Mouse (Mus musculus) MEL (cell line): Measurements from ENCODE around the gene Slitrk2. TPM values are rescaled to one million over a fixed set of nuclear protein-coding genes. Genes with fewer than 3 reads are reported as not detected.

ENCODE experiments used
- DNase-seq: peaks from one replicate; pipeline ENCODE4 v3.0.0; 2011; ENCODE audit warnings: low read depth, low spot score
- H3K27ac ChIP-seq: 2 replicates; pipeline ENCODE4 v1.5.1; 2012; ENCODE audit warnings: low read depth, mild to moderate bottlenecking, control low read depth, low read length, moderate library complexity; ENCODE audit not compliant: control insufficient read depth
- H3K27me3 ChIP-seq, 2 experiments: fragments of 150-350 bp in 1 of 2; sonication (generic) in 1 of 2; 2 replicates each; pipeline ENCODE4 v1.6.1; 2012; ENCODE audit warnings: low read length in 2 of 2, mild to moderate bottlenecking in 2 of 2, improper control_type of control experiment in 1 of 2, moderate library complexity in 1 of 2; ENCODE audit not compliant: insufficient read depth in 2 of 2, control insufficient read depth in 1 of 2
- H3K36me3 ChIP-seq, 2 experiments: 2 replicates each; pipeline ENCODE4 v1.6.1; 2012 to 2014; ENCODE audit warnings: low read length in 2 of 2, improper control_type of control experiment in 1 of 2, inconsistent platforms in 1 of 2, mild to moderate bottlenecking in 1 of 2; ENCODE audit not compliant: insufficient read depth in 2 of 2, control insufficient read depth in 1 of 2
- H3K4me1 ChIP-seq, 2 experiments: fragments of 150-350 bp in 1 of 2; sonication (generic) in 1 of 2; 2 replicates each; pipeline ENCODE4 v1.6.1; 2012; ENCODE audit warnings: low read length in 2 of 2, improper control_type of control experiment in 1 of 2, mild to moderate bottlenecking in 1 of 2; ENCODE audit not compliant: insufficient read depth in 2 of 2, control insufficient read depth in 1 of 2
- H3K4me3 ChIP-seq, 2 experiments: fragments of 150-350 bp in 1 of 2; sonication (generic) in 1 of 2; 2 replicates each; pipeline ENCODE4 v1.5.1; 2012; ENCODE audit warnings: low read depth in 2 of 2, low read length in 2 of 2, mild to moderate bottlenecking in 2 of 2, moderate library complexity in 2 of 2, control low read depth in 1 of 2, improper control_type of control experiment in 1 of 2; ENCODE audit not compliant: control insufficient read depth in 1 of 2, insufficient read depth in 1 of 2
- H3K79me2 ChIP-seq: 2 replicates; pipeline ENCODE4 v1.6.1; 2012; ENCODE audit warnings: mild to moderate bottlenecking, low read length, moderate library complexity; ENCODE audit not compliant: control insufficient read depth, poor library complexity, insufficient read depth
- H3K9ac ChIP-seq: 2 replicates; pipeline ENCODE4 v1.6.1; 2012; ENCODE audit warnings: low read depth, mild to moderate bottlenecking, control low read depth, low read length, moderate library complexity; ENCODE audit not compliant: control insufficient read depth, poor library complexity, severe bottlenecking
- H3K9me3 ChIP-seq: fragments of 150-350 bp; sonication (generic); replicated peaks from 2 replicates; pipeline ENCODE4 v1.6.1; 2012; ENCODE audit warnings: mild to moderate bottlenecking, low read length, improper control_type of control experiment, moderate library complexity; ENCODE audit not compliant: insufficient read depth
- BHLHE40 ChIP-seq: IDR thresholded peaks from 2 replicates; pipeline ENCODE4 v1.6.1; 2012; ENCODE audit warnings: low read depth, mild to moderate bottlenecking, inconsistent platforms, low read length, improper control_type of control experiment, borderline replicate concordance
- CHD1 ChIP-seq: IDR thresholded peaks from 2 replicates; pipeline ENCODE4 v1.6.1; 2012; ENCODE audit warnings: low read depth, mild to moderate bottlenecking, inconsistent platforms, low read length, improper control_type of control experiment
- CHD2 ChIP-seq: IDR thresholded peaks from 2 replicates; pipeline ENCODE4 v1.6.1; 2011; ENCODE audit warnings: low read length, improper control_type of control experiment
- CTCF ChIP-seq, 3 experiments: IDR thresholded peaks in 2 of 3; conservative IDR thresholded peaks in 1 of 3; 2 replicates each; pipeline ENCODE4 v1.5.1; 2011 to 2012; ENCODE audit warnings: low read length in 3 of 3, low read depth in 2 of 3, mild to moderate bottlenecking in 2 of 3, improper control_type of control experiment in 1 of 3, inconsistent platforms in 1 of 3, mixed read lengths in 1 of 3, moderate library complexity in 1 of 3; ENCODE audit not compliant: control insufficient read depth in 1 of 3, insufficient read depth in 1 of 3, poor library complexity in 1 of 3, severe bottlenecking in 1 of 3
- ELF1 ChIP-seq: IDR thresholded peaks from 2 replicates; pipeline ENCODE4 v1.6.1; 2014; ENCODE audit warnings: low read depth, mild to moderate bottlenecking, inconsistent platforms, low read length, improper control_type of control experiment, moderate library complexity
- EP300 ChIP-seq, 2 experiments: IDR thresholded peaks; 2 replicates each; pipeline ENCODE4 v1.6.1; 2011; ENCODE audit warnings: improper control_type of control experiment in 2 of 2, low read length in 2 of 2, low read depth in 1 of 2, mild to moderate bottlenecking in 1 of 2
- ETS1 ChIP-seq: IDR thresholded peaks from 2 replicates; pipeline ENCODE4 v1.6.1; 2012; ENCODE audit warnings: low read depth, mild to moderate bottlenecking, inconsistent platforms, low read length, improper control_type of control experiment, moderate library complexity
- GABPA ChIP-seq: IDR thresholded peaks from 2 replicates; pipeline ENCODE4 v1.6.1; 2012; ENCODE audit warnings: low read depth, mild to moderate bottlenecking, inconsistent platforms, low read length, improper control_type of control experiment, moderate library complexity
- HCFC1 ChIP-seq: IDR thresholded peaks from 2 replicates; pipeline ENCODE4 v1.6.1; 2012; ENCODE audit warnings: low read depth, mild to moderate bottlenecking, inconsistent platforms, low read length, improper control_type of control experiment, moderate library complexity
- JUND ChIP-seq: IDR thresholded peaks from 2 replicates; pipeline ENCODE4 v1.6.1; 2011; ENCODE audit warnings: low read depth, mild to moderate bottlenecking, improper control_type of control experiment, low read length
- MAX ChIP-seq: IDR thresholded peaks from 2 replicates; pipeline ENCODE4 v1.6.1; 2011; ENCODE audit warnings: low read length, improper control_type of control experiment
- MAZ ChIP-seq: IDR thresholded peaks from 2 replicates; pipeline ENCODE4 v1.6.1; 2012; ENCODE audit warnings: low read depth, mild to moderate bottlenecking, inconsistent platforms, low read length, improper control_type of control experiment
- MEF2A ChIP-seq: IDR thresholded peaks from 2 replicates; pipeline ENCODE4 v1.6.1; 2014; ENCODE audit warnings: low read depth, mild to moderate bottlenecking, inconsistent platforms, low read length, improper control_type of control experiment; ENCODE audit not compliant: poor library complexity, insufficient replicate concordance, severe bottlenecking; ENCODE audit errors: extremely low read depth
- MXI1 ChIP-seq: IDR thresholded peaks from 2 replicates; pipeline ENCODE4 v1.6.1; 2011; ENCODE audit warnings: mild to moderate bottlenecking, low read depth, low read length, improper control_type of control experiment
- MYB ChIP-seq: IDR thresholded peaks from 2 replicates; pipeline ENCODE4 v1.6.1; 2011; ENCODE audit warnings: mild to moderate bottlenecking, low read depth, low read length, improper control_type of control experiment
- MYC ChIP-seq: IDR thresholded peaks from 2 replicates; pipeline ENCODE4 v1.6.1; 2011; ENCODE audit warnings: low read depth, mild to moderate bottlenecking, low read length, improper control_type of control experiment, moderate library complexity
- NELFE ChIP-seq: IDR thresholded peaks from 2 replicates; pipeline ENCODE4 v1.6.1; 2011; ENCODE audit warnings: low read depth, low read length, improper control_type of control experiment
- NRF1 ChIP-seq: IDR thresholded peaks from 2 replicates; pipeline ENCODE4 v1.6.1; 2014; ENCODE audit warnings: low read depth, mild to moderate bottlenecking, inconsistent platforms, low read length, improper control_type of control experiment, moderate library complexity; ENCODE audit not compliant: poor library complexity, insufficient read depth, severe bottlenecking
- POLR2A ChIP-seq, 2 experiments: IDR thresholded peaks; 2 replicates each; pipeline ENCODE4 v1.6.1; 2011 to 2012; ENCODE audit warnings: low read length in 2 of 2, mild to moderate bottlenecking in 2 of 2, control low read depth in 1 of 2, improper control_type of control experiment in 1 of 2, low read depth in 1 of 2, moderate library complexity in 1 of 2; ENCODE audit not compliant: control insufficient read depth in 1 of 2, insufficient read depth in 1 of 2, poor library complexity in 1 of 2
- POLR2AphosphoS5 ChIP-seq: IDR thresholded peaks from 2 replicates; pipeline ENCODE4 v1.6.1; 2012; ENCODE audit warnings: low read depth, borderline replicate concordance, mild to moderate bottlenecking, inconsistent platforms, low read length, moderate library complexity, mixed read lengths
- RAD21 ChIP-seq: IDR thresholded peaks from 2 replicates; pipeline ENCODE4 v1.6.1; 2011; ENCODE audit warnings: mild to moderate bottlenecking, low read depth, low read length, improper control_type of control experiment
- RCOR1 ChIP-seq: IDR thresholded peaks from 2 replicates; pipeline ENCODE4 v1.6.1; 2012; ENCODE audit warnings: low read depth, mild to moderate bottlenecking, inconsistent platforms, low read length, improper control_type of control experiment
- SIN3A ChIP-seq: IDR thresholded peaks from 2 replicates; pipeline ENCODE4 v1.6.1; 2012; ENCODE audit warnings: low read length, improper control_type of control experiment, inconsistent platforms
- TAL1 ChIP-seq: IDR thresholded peaks from 2 replicates; pipeline ENCODE4 v1.6.1; 2012; ENCODE audit warnings: mild to moderate bottlenecking, inconsistent platforms, low read length, moderate library complexity, mixed read lengths
- TBP ChIP-seq: IDR thresholded peaks from 2 replicates; pipeline ENCODE4 v1.8.0; 2011; ENCODE audit warnings: low read depth, low read length, improper control_type of control experiment
- TCF12 ChIP-seq: IDR thresholded peaks from 2 replicates; pipeline ENCODE4 v1.6.1; 2014; ENCODE audit warnings: low read depth, mild to moderate bottlenecking, inconsistent platforms, low read length, improper control_type of control experiment, moderate library complexity
- UBTF ChIP-seq: IDR thresholded peaks from 2 replicates; pipeline ENCODE4 v1.6.1; 2012; ENCODE audit warnings: low read depth, mild to moderate bottlenecking, inconsistent platforms, low read length, improper control_type of control experiment, moderate library complexity, borderline replicate concordance; ENCODE audit not compliant: insufficient read depth
- USF1 ChIP-seq: IDR thresholded peaks from 2 replicates; pipeline ENCODE4 v1.6.1; 2014; ENCODE audit warnings: low read depth, mild to moderate bottlenecking, inconsistent platforms, low read length, improper control_type of control experiment, moderate library complexity
- USF2 ChIP-seq, 2 experiments: IDR thresholded peaks; 2 replicates each; pipeline ENCODE4 v1.6.1; 2011 to 2012; ENCODE audit warnings: improper control_type of control experiment in 2 of 2, low read length in 2 of 2, borderline replicate concordance in 1 of 2, inconsistent platforms in 1 of 2, low read depth in 1 of 2, mild to moderate bottlenecking in 1 of 2; ENCODE audit not compliant: insufficient read depth in 1 of 2
- ZKSCAN1 ChIP-seq: IDR thresholded peaks from 2 replicates; pipeline ENCODE4 v1.6.1; 2012; ENCODE audit warnings: low read depth, mild to moderate bottlenecking, inconsistent platforms, low read length, improper control_type of control experiment, moderate library complexity
- ZNF384 ChIP-seq: IDR thresholded peaks from 2 replicates; pipeline ENCODE4 v1.6.1; 2012; ENCODE audit warnings: low read depth, mild to moderate bottlenecking, inconsistent platforms, low read length, improper control_type of control experiment
- polyA plus RNA-seq, 2 experiments: library from polyadenylated mRNA; stranded (reverse) in 1 of 2; unstranded in 1 of 2; fragments of >175 nt in 1 of 2; fragments of >200 nt in 1 of 2; gene quantifications; 2 replicates each; pipeline versions ENCODE4 v1.2.1 to v1.2.4; 2012; ENCODE audit warnings: low replicate concordance in 2 of 2, low read depth in 1 of 2; ENCODE audit not compliant: insufficient read length in 2 of 2, insufficient read depth in 1 of 2, missing spikeins in 1 of 2
- total RNA-seq: library from RNA; depleted of rRNA; stranded (reverse); fragments of 300-350 nt; gene quantifications from 2 replicates; pipeline ENCODE4 v1.2.3, GENCODE M21; 2012

Slitrk2 gene
- total and polyA plus RNA-seq, 3 experiments = not detected

DNA sequence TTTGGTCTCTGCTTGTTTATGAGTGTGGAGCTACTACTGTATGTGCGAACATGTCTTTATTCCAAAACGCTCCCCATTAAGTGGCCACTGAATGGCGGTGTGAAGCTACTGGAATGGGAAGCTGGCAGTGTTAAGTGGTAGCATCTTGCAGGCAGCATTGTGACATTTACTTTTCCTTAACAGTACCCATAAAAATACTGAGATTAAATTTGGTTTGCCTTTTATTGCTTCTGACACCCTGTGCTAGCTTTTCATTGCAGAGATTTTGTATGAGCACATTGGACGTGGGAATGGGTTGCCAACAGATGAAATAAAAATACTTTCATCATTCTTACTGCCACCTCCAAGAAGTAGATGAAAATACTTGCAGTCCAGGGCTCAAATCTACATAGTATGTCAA is 27.8 kb downstream of the Slitrk2 start:
- H3K79me2 ChIP-seq = no peaks in the 10 kb centered on the region
- no peaks in the 10 kb centered on the region for H3K4me1 ChIP-seq
- H3K4me3 ChIP-seq = no peak overlapping the region
- H3K27ac ChIP-seq = no peak overlapping the region
- H3K27me3 ChIP-seq = no peaks in the 10 kb centered on the region
- H3K36me3 ChIP-seq = no peaks in the 10 kb centered on the region
- DNase-seq = no peak
- no peak overlapping the region for H3K9ac ChIP-seq
- TF ChIP-seq MXI1 = no peak
- no peak for TF ChIP-seq POLR2A (IDR thresholded peaks at IDR 0.05; ENCODE audit: control insufficient read depth in 1 of 2, insufficient read depth in 1 of 2, low read depth in 1 of 2, low read length in 2 of 2, poor library complexity in 1 of 2)
- TF ChIP-seq BHLHE40 = no peak
- TF ChIP-seq CHD2 = no peak
- TF ChIP-seq ELF1 = no peak
- TF ChIP-seq ETS1 = no peak
- TF ChIP-seq MAZ = no peak
- no peak for TF ChIP-seq MYC
- no peak for TF ChIP-seq TBP
- no peak for TF ChIP-seq MEF2A
- TF ChIP-seq CHD1 = no peak
- no peak for TF ChIP-seq EP300 (IDR thresholded peaks at IDR 0.05; ENCODE audit: low read depth in 1 of 2, low read length in 2 of 2)
- TF ChIP-seq UBTF = no peak
- no peak for TF ChIP-seq NRF1
- TF ChIP-seq HCFC1 = no peak
- TF ChIP-seq RAD21 = no peak
- TF ChIP-seq ZNF384 = no peak
- no peak for TF ChIP-seq MAX
- TF ChIP-seq ZKSCAN1 = no peak
- no peaks in the 10 kb centered on the region for H3K9me3 ChIP-seq

DNA sequence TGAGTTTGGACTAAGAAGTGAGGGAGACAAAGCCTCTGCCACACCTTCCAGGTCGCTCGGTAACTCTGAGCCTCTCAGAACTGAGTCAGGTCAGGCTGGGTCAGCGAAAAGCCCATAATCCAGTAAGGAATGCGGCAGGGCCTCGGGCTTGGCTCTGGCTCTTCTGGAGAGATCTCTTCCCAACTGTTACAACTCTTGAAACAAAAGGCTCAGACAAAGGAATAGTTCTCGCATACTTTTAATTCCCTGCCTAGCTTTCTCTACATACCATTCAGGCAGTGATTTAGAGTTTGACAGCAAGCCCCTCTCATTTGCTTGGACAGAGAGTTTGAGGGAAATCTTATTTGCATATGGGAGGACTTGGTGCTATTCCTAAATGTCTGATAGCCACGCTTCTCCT is 29.5 kb downstream of the Slitrk2 start:
- DNase-seq = no peak
- Histone ChIP-seq H3K9ac (no peak overlapping the region), H3K36me3 (no peaks in the 10 kb centered on the region), H3K4me3 (no peak overlapping the region), H3K9me3 (no peaks in the 10 kb centered on the region), H3K27ac (no peak overlapping the region)
- TF ChIP-seq SIN3A = no peak
- TF ChIP-seq POLR2A (IDR thresholded peaks at IDR 0.05; ENCODE audit: control insufficient read depth in 1 of 2, insufficient read depth in 1 of 2, low read depth in 1 of 2, low read length in 2 of 2, poor library complexity in 1 of 2) = no peak
- TF ChIP-seq JUND = no peak
- no peak for TF ChIP-seq BHLHE40
- no peak for TF ChIP-seq USF1
- no peak for TF ChIP-seq RCOR1
- no peak for TF ChIP-seq MAZ
- TF ChIP-seq EP300 (IDR thresholded peaks at IDR 0.05; ENCODE audit: low read depth in 1 of 2, low read length in 2 of 2) = no peak
- TF ChIP-seq CTCF (IDR thresholded peaks at IDR 0.05 in 2 of 3, conservative IDR thresholded peaks at IDR 0.05 in 1 of 3; ENCODE audit: control insufficient read depth in 1 of 3, insufficient read depth in 1 of 3, low read depth in 2 of 3, low read length in 3 of 3, poor library complexity in 1 of 3, severe bottlenecking in 1 of 3) = no peak
- no peak for TF ChIP-seq GABPA
- no peak for TF ChIP-seq MEF2A
- TF ChIP-seq POLR2AphosphoS5 = no peak
- no peak for TF ChIP-seq TCF12
- no peak for TF ChIP-seq NELFE
- TF ChIP-seq ELF1 = no peak
- TF ChIP-seq MYB = no peak
- TF ChIP-seq TAL1 = no peak
- TF ChIP-seq USF2 (IDR thresholded peaks at IDR 0.05; ENCODE audit: borderline replicate concordance in 1 of 2, insufficient read depth in 1 of 2, low read depth in 1 of 2, low read length in 2 of 2) = no peak
- TF ChIP-seq CHD1 = no peak
- no peak for TF ChIP-seq RAD21
- TF ChIP-seq, all 39 proteins: peak for 0
- H3K27me3 ChIP-seq = no peaks in the 10 kb centered on the region
- no peaks in the 10 kb centered on the region for H3K4me1 ChIP-seq
- H3K79me2 ChIP-seq = no peaks in the 10 kb centered on the region
